Mouse (Mus musculus) liver, adult 2 months (tissue): ENCODE results near the gene Zdhhc12.

ENCODE experiments used
- CTCF ChIP-seq: fragments of 200-500 bp; IDR thresholded peaks from 2 replicates; pipeline ENCODE4 v1.5.1; 2011; ENCODE audit warnings: low read depth, low read length, control low read depth
- POLR2A ChIP-seq: fragments of 200-500 bp; IDR thresholded peaks from 2 replicates; pipeline ENCODE4 v1.6.1; 2011; ENCODE audit warnings: low read length, control low read depth; ENCODE audit not compliant: insufficient read depth; ENCODE audit errors: extremely low read depth

GRCm38 (mm10) chr2:30108260-30108659 is 14.8 kb upstream of the Zdhhc12 start:
- TF ChIP-seq CTCF: no peak
- no peak for TF ChIP-seq POLR2A
